Mouse (Mus musculus): Measurements from ENCODE around the gene Plcg2. TPM values are rescaled to one million over a fixed set of nuclear protein-coding genes. Genes with fewer than 3 reads are reported as not detected.

Plcg2 gene
- 6.0 and 7.2 TPM in 2 replicates for polyA plus RNA-seq (2015; fragmentation: Nextera tagmentation; extraction: Ambion mirVana)

DNA sequence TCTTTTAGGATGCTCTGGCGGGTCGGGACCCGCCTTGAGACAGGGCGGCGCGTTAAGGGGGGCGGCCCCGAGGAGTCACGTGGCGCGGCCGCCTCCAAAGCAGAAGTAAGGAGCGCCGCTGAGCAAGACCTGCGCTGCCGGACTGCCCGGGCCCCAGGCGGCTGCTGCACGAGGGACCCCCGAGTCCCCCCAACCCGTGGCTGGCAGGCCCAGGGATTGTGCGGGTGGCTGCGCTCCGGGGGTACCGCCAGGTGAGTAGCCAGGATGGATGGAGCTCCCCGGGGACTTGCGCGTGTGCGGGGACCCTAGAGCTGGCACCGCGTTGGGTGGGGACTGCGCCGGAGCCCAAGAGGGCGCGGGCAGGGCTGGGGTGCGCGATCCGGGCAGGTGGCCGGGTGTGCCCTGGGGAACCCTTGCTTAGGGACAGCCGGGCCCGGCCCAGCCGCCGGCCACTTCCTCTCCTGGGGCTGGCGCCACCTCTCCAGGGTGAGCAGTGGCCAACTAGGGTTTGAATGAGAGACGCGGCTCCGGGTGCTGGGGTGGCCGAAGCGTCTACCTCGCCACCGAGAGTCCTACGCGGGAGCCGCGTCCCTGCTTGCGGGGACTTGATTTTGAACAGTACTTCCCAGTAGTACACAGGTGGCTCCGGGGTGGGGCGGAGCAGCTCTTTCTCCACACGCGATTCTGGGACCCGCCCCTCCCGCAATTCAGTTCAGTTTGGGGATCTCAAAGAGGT lies at the start of gene Plcg2:
Gene Plcg2, plus strand, starts transcription at position 113 of the 736 bp plus-strand sequence.
- peak within 1 kb of the TSS; percentile 86 for H3K9ac ChIP-seq
- no peak for ATAC-seq (ENCODE audit: extremely low read depth, insufficient number of reproducible peaks, low FRiP score, low TSS enrichment)
- H3K4me1 ChIP-seq: peaks cover 33% of the 10 kb centered on the region
- H3K9me3 ChIP-seq: no peaks in the 10 kb centered on the region
- H3K27ac ChIP-seq (replicated peaks): no peak within 1 kb of the TSS
- peaks cover 31% of the 10 kb centered on the region for H3K27me3 ChIP-seq (replicated peaks)
- peak within 1 kb of the TSS; percentile 75 for H3K4me3 ChIP-seq
- WGBS: 1% methylated on average over 62 of the region's 62 CpGs
- H3K36me3 ChIP-seq: no peaks in the 10 kb centered on the region
- peak within 1 kb of the TSS; percentile 93 for H3K4me2 ChIP-seq

- Histone ChIP-seq H3K4me3 (no peak overlapping the region), H3K36me3 (peaks cover 91% of the 10 kb centered on the region), H3K9ac (no peak overlapping the region), H3K27me3 (replicated peaks) (no peaks in the 10 kb centered on the region), H3K4me1 (no peaks in the 10 kb centered on the region), H3K9me3 (no peaks in the 10 kb centered on the region), H3K4me2 (no peak overlapping the region), H3K27ac (replicated peaks) (no peak overlapping the region)
- ATAC-seq (ENCODE audit: extremely low read depth, insufficient number of reproducible peaks, low FRiP score, low TSS enrichment): no peak
- WGBS: 83% methylated on average over 9 of the region's 9 CpGs
Measured at GRCm38 (mm10) chr8:117451072-117451471, 47.0 kb upstream of the Plcg2 start.

DNA sequence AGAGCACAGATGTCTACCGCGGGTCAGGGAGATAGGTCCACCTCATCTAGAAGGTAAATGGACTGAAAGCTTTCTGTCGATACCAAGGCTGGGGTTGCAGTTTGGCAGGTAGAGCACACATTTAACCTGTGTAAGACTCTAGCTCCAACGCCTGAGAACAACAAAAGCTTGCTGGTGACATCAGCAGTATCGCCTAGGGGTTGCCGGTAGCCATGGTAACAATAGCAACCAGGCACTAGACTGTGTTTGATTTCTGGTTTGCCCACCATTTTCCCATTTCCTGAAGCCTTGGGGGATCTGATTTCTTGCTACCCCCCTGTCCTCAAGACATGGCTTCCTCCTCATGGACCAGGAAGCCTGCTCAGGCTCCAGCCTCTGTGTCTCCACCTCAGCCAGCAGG lies 44.1 kb upstream of the Plcg2 start:
- H3K4me2 ChIP-seq: no peak overlapping the region

GRCm38 (mm10) chr8:117454516-117455116 lies 43.5 kb upstream of the Plcg2 start:
- Histone ChIP-seq H3K27me3 (replicated peaks) (no peaks in the 10 kb centered on the region), H3K9ac (no peak overlapping the region), H3K9me3 (no peaks in the 10 kb centered on the region), H3K4me1 (no peaks in the 10 kb centered on the region), H3K4me3 (no peak overlapping the region), H3K36me3 (peaks cover 77% of the 10 kb centered on the region), H3K27ac (replicated peaks) (no peak overlapping the region), H3K4me2 (no peak overlapping the region)
- ATAC-seq (ENCODE audit: extremely low read depth, insufficient number of reproducible peaks, low FRiP score, low TSS enrichment): no peak
- 91% methylated on average over 14 of the region's 14 CpGs for WGBS

More for the DNA sequence above, 44.1 kb upstream of the Plcg2 start:
- WGBS: 81% methylated on average over 6 of the region's 6 CpGs
- H3K9ac ChIP-seq: no peak overlapping the region
- no peaks in the 10 kb centered on the region for H3K4me1 ChIP-seq
- no peaks in the 10 kb centered on the region for H3K9me3 ChIP-seq
- H3K27ac ChIP-seq (replicated peaks): no peak overlapping the region
- H3K36me3 ChIP-seq: peaks cover 84% of the 10 kb centered on the region
- H3K27me3 ChIP-seq (replicated peaks): no peaks in the 10 kb centered on the region
- no peak overlapping the region for H3K4me3 ChIP-seq
- ATAC-seq (ENCODE audit: extremely low read depth, insufficient number of reproducible peaks, low FRiP score, low TSS enrichment): no peak

- Histone ChIP-seq H3K4me1 (no peaks in the 10 kb centered on the region), H3K27me3 (replicated peaks) (no peaks in the 10 kb centered on the region), H3K4me2 (no peak overlapping the region), H3K27ac (replicated peaks) (no peak overlapping the region), H3K36me3 (peaks cover 66% of the 10 kb centered on the region), H3K4me3 (no peak overlapping the region), H3K9ac (no peak overlapping the region), H3K9me3 (no peaks in the 10 kb centered on the region)
- WGBS: 89% methylated on average over 6 of the region's 6 CpGs
- no peak for ATAC-seq (ENCODE audit: extremely low read depth, insufficient number of reproducible peaks, low FRiP score, low TSS enrichment)
Measured at GRCm38 (mm10) chr8:117455701-117456100, 42.4 kb upstream of the Plcg2 start.

DNA sequence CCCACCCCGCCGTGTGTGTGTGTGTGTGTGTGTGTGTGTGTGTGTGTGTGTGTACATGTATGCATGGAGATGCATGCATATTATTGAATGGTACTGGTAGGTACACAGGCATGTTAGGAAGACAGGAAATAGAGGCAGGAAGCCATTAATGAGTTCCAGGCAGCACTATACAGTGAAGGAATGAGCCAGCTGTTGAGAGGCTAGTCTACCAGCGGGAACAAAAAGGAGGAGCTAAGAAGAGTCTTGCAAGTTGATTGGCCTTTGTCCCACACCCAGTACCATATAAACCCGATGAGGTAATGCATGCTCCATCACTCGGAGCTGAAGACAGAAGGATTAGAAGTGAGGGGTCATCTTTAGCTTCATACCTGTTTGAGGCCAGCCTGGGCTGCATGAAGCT lies 39.7 kb upstream of the Plcg2 start:
- H3K27me3 ChIP-seq (replicated peaks): no peaks in the 10 kb centered on the region
- no peak overlapping the region for H3K9ac ChIP-seq
- H3K9me3 ChIP-seq: no peaks in the 10 kb centered on the region
- no peaks in the 10 kb centered on the region for H3K4me1 ChIP-seq
- no peak overlapping the region for H3K27ac ChIP-seq (replicated peaks)
- H3K36me3 ChIP-seq: peaks cover 52% of the 10 kb centered on the region
- WGBS: 52% methylated on average over 5 of the region's 5 CpGs
- H3K4me3 ChIP-seq: no peak overlapping the region
- H3K4me2 ChIP-seq: no peak overlapping the region
- ATAC-seq (ENCODE audit: extremely low read depth, insufficient number of reproducible peaks, low FRiP score, low TSS enrichment): no peak

GRCm38 (mm10) chr8:117462701-117463284 lies 35.3 kb upstream of the Plcg2 start:
- no peaks in the 10 kb centered on the region for H3K9me3 ChIP-seq
- no peak overlapping the region for H3K4me2 ChIP-seq
- 74% methylated on average over 11 of the region's 11 CpGs for WGBS
- no peak for ATAC-seq (ENCODE audit: extremely low read depth, insufficient number of reproducible peaks, low FRiP score, low TSS enrichment)
- no peak overlapping the region for H3K9ac ChIP-seq
- no peak overlapping the region for H3K27ac ChIP-seq (replicated peaks)
- H3K4me3 ChIP-seq: no peak overlapping the region
- no peaks in the 10 kb centered on the region for H3K4me1 ChIP-seq
- H3K27me3 ChIP-seq (replicated peaks): no peaks in the 10 kb centered on the region
- H3K36me3 ChIP-seq: peaks cover 10% of the 10 kb centered on the region

- Histone ChIP-seq H3K4me2 (no peak overlapping the region), H3K27me3 (replicated peaks) (no peaks in the 10 kb centered on the region), H3K9ac (no peak overlapping the region), H3K4me3 (no peak overlapping the region), H3K9me3 (no peaks in the 10 kb centered on the region), H3K27ac (replicated peaks) (no peak overlapping the region), H3K4me1 (no peaks in the 10 kb centered on the region), H3K36me3 (peaks cover 7% of the 10 kb centered on the region; the same call in 1 of the 2 replicates)
- WGBS: 93% methylated on average over 6 of the region's 6 CpGs
- no peak for ATAC-seq (ENCODE audit: extremely low read depth, insufficient number of reproducible peaks, low FRiP score, low TSS enrichment)
Measured at GRCm38 (mm10) chr8:117464525-117464924, 33.6 kb upstream of the Plcg2 start.

DNA sequence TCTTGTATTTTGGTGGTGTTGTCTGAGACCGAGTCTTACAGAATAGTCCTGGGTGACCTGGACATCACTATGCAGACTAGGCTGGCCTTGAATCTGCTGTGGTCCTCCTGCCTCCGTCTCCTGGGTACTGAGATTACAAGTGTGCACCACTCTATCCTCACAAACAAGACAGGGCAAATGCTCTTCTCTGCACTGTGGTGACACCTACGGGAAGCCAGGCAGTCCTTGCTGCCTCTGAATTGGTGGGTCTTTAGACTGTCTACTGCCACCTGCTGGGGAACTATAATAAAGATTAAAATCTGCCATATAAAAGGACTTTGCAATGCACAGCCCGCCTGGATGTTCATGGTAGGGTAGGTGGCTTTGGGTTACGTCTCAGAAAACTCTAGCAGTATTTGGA lies 32.8 kb upstream of the Plcg2 start:
- no peak overlapping the region for H3K4me2 ChIP-seq
- no peaks in the 10 kb centered on the region for H3K27me3 ChIP-seq (replicated peaks)
- no peak overlapping the region for H3K27ac ChIP-seq (replicated peaks)
- H3K9me3 ChIP-seq: no peaks in the 10 kb centered on the region
- no peak for ATAC-seq (ENCODE audit: extremely low read depth, insufficient number of reproducible peaks, low FRiP score, low TSS enrichment)
- H3K4me1 ChIP-seq: peaks cover 7% of the 10 kb centered on the region
- no peak overlapping the region for H3K9ac ChIP-seq
- WGBS: 34% methylated on average over 5 of the region's 5 CpGs
- H3K4me3 ChIP-seq: no peak overlapping the region
- H3K36me3 ChIP-seq: peaks cover 7% of the 10 kb centered on the region; the same call in 1 of the 2 replicates

GRCm38 (mm10) chr8:117467466-117467865 lies 30.6 kb upstream of the Plcg2 start:
- H3K36me3 ChIP-seq: no peaks in the 10 kb centered on the region
- H3K27me3 ChIP-seq (replicated peaks): no peaks in the 10 kb centered on the region
- WGBS: 71% methylated on average over 10 of the region's 10 CpGs
- no peak overlapping the region for H3K27ac ChIP-seq (replicated peaks)
- no peak overlapping the region for H3K4me2 ChIP-seq
- H3K9ac ChIP-seq: no peak overlapping the region
- H3K4me1 ChIP-seq: peaks cover 16% of the 10 kb centered on the region
- no peaks in the 10 kb centered on the region for H3K9me3 ChIP-seq
- no peak for ATAC-seq (ENCODE audit: extremely low read depth, insufficient number of reproducible peaks, low FRiP score, low TSS enrichment)
- H3K4me3 ChIP-seq: no peak overlapping the region

DNA sequence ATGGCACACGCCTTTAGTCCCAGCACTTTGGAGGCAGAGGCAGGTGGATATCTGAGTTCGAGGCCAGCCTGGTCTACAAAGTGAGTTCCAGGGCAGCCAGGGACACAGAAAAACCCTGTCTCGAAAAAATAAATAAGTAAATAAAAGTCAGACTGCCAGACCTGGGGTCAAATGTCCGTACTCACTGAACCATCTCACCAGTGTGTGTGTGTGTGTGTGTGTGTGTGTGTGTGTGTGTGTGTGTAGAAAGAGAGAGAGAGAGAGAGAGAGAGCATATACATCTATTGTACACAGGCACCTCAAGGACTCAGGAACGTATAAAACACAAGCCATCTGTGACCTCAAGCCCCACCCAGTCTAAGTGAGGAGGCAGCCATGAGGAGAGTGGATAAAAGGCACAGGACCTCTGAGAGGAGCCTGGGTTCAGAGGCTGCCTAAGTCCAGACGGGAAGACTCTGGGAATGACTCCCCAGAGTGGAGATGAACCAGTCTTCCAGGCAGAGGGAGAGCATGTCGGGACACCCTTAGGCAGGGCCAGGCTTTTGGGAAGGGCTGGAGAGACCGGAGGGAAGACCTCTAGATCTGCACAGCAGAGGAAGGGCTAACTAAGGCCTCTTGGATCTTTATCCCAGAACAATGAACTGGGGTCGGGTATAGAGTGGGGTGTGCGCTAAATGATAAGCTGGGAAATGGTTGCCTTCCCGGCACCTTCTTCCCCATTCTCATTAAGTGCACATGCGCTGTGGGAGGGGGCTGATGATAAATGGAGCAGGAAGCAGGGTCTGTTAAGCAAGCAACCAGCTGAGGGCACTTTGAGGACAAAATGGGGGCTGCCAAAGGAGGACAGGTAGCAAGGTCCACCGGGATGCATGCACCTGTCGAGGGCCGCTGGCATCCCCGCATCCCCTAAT lies 28.4 kb upstream of the Plcg2 start:
- H3K9me3 ChIP-seq: no peaks in the 10 kb centered on the region
- 0 out of 2 replicates have a peak, but pooled peaks have one; percentile 16 for ATAC-seq (ENCODE audit: extremely low read depth, insufficient number of reproducible peaks, low FRiP score, low TSS enrichment)
- H3K4me3 ChIP-seq: peak overlapping the region; percentile 41
- peak overlapping the region; percentile 29 for H3K9ac ChIP-seq
- H3K36me3 ChIP-seq: no peaks in the 10 kb centered on the region
- whole genome bisulfite sequencing: 35% methylated on average over 16 of the region's 16 CpGs
- H3K4me1 ChIP-seq: peaks cover 16% of the 10 kb centered on the region
- H3K27ac ChIP-seq (replicated peaks): peak overlapping the region; percentile 43
- no peaks in the 10 kb centered on the region for H3K27me3 ChIP-seq (replicated peaks)
- H3K4me2 ChIP-seq: peak overlapping the region; percentile 61
